Mouse (Mus musculus): ENCODE measurements around the gene Gm20696.

Gm20696 gene

DNA sequence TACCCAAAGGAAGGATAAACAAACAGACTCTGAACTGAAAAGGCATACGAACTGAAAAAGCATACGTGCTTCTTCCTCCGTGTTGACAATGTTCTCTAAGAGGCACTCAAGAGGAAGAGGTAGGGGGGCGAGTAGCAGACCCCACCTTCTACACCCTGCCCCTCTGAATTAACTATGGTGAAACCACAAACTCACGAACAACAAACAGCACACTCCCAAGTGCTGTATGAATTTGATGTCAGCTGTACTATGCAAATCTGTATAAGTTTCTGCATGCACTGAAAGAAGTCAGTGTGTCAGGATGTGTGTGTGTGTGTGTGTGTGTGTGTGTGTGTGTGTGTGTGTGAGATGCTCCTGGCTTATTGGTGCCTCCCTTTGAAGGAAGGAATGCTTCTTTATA, 271.8 kb downstream of the Gm20696 start:
- no peak for ATAC-seq (ENCODE audit: low TSS enrichment)

DNA sequence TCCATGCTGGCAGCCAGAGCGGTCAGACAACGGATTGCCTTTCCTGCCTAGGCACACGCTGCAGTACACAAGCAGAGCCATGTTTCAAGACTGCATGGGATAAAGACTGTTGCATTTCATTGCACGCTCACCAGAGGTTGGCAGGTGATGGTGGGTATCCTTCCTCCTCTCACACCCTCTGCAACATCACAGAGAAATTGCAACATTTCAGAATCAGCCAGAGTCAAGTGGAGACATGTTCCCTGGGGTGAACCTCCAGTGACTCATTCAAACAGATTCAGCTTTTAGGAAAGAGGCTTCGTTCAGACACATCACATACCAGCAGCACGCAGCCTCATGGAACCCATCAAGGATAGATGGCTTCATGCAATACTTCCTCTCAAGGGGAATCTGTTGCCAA, 274.1 kb downstream of the Gm20696 start:
- no peak for ATAC-seq (ENCODE audit: low TSS enrichment)

DNA sequence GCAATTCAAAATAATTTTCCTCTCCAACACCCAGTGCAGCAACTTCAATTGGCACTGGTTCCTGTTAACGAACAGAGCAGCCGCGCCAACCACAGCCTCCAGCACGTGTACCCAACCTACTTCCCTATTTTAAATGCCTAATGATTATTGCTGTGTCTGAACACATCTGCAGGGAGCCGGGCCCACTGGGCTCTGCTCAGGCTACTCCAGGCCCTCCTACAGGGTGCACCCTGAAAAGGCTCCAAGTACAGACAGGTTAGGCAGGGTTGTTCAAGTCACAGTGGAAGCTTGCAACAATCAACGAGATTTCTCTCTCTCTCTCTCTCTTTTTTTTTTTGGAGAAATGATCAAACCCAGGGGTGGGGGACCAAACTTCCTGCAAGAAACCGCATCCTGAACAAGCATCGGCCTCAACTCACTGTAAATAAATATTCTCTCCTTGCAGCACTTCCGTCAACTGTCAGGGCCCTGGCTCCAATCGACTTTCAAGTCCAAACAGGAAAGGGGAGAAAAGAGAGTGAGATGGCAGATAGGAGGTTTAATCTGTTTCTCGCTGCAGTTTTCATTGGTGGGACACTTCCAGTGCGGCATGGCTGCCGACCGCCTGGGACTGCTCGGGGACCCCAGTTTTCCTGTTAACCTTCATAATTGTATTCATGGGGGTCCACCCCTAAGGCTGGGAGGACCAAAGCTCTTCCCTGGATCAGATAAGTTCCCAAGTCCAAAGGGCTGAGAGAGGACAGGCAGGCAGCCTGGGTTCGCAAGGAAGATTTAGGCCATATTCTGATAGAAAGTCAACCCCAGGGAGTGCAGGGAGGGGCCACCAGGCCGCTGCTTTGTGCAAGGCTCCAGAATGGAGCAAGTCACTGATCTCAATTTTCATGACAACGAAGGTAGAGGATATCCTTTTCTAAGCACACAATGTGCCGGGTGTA, 277.6 kb downstream of the Gm20696 start:
- ATAC-seq (ENCODE audit: low TSS enrichment) = peak; percentile 14; the same call in 1 of the 2 replicates

DNA sequence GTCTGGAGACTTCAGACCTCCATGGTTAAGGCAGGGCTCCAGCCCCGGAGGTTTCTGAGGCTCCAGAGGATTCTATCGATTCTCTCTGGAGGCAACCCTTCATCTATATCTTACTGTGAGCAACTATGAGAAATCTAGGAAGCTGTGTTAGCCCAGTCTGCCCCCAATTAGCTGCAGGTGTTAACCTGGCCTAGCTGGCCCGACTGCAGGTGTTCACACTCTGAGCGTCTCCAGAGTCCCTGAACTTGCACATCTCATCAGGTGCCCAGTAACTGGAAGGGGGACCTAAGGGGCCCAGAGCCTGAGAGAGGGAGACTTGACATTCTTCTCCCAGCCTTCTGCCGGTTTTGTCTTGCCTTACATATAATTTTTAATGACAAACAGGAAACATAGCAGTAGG, 278.6 kb downstream of the Gm20696 start:
- ATAC-seq (ENCODE audit: low TSS enrichment) = no peak

DNA sequence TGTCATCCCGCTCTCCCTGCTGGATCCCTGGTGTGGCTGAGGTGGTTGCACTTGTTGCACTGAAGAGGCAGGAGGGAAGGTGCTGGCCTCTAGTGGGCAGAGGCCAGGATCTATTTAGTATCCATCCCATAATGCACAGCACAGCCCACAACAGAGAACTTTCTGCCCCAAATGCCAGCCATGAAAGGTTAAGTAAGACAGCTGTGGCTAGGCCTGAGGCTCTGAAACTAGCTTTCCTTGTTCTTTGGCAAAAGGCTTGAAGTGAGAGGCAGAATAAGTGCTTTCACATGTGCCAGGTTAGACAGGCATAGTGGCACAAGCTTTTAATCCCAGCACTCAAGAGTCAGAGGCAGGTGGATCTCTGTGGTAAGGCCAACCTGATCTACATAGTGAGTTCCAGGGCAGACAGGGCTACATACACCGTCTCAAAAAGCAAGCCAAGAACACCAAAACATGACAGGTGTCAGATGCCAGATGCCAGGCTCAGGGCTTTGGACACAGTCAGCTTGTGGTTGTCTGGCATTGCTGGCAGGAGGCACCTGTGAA, 281.5 kb downstream of the Gm20696 start:
- 0 out of 2 replicates have a peak, but pooled peaks have one; percentile 8 for ATAC-seq (ENCODE audit: low TSS enrichment)

DNA sequence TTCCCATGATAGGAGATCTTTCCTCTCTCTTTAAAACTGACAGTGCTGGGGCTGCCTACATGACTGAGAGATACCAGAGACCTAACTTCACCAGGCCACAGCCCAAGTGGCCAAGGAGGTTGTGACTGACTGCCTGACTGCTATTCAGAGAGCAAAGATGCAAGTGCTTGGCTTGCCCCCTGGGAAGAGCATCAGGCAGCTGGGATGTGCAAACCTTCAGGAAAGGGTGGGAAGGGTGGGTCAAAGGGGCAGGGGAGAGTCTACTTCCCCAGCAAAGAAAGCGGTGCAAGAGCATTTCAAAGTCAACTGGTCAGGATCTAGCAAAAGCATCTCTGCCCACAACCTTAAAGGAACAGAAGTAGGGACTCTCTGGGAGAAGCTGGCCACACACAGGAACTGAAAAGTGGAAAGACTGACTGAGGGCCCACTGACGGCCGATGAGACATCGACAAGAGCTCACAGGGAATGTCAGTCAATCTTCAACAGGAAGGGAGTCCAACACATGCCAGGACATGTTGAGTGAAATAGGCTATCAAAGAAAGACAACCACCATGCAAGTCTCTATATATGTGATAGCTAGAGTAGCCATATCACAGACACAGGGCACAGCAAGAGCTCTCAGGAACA, 282.6 kb downstream of the Gm20696 start:
- ATAC-seq (ENCODE audit: low TSS enrichment) = no peak; the same call in 1 of the 2 replicates

DNA sequence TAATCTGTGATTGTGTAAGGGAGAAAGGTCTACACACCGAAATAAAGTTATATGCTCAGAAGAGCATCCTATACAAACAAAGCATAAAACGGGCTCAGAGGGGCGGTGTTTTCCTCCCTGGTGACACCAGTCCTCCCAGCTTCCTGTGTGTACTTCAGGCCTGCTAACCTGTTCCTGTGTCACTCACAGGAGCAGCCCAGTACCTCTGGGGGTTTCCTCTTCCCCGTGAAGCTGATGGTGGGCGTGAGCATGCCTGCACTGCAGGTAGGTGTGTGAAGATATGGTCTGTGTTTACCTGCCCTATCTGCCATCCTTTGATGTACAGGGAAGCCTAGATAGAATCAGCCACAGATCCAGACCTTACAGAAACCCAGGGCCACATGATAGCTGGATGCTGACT, 286.5 kb downstream of the Gm20696 start:
- ATAC-seq (ENCODE audit: low TSS enrichment) = no peak

DNA sequence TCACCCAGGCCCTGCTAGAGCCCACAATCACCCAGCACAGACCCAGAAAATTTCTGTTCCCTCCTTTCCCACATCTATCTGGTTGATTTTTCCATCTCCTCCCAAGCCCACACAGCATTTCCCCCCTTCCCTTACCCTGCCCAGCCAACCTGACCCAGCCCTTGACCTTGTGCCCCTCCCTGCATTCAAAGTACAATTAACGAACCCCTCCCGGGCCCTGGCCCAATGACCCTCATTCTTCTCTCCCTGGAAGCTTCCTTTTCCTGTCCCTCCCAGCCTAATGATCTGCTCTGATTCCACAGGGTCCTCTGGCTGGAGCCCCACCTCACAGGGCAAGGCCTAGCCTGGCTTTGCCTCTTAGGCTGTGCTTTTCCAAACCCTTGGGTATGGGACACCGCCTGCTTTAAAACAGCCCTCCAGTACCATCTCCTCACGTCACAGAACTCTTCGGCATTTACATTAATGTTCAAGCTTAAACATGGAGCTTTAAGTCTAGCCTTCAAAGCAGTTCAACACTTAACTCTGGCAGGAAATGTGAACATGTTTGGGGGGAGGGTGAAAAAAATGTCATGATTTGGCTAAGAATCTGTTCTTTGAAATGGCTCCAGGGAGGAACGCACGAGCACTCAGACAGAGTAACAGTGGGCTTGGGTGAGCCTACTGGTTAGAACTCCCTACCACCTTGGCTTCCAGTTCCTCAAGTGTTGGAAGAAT, 287.4 kb downstream of the Gm20696 start:
- no peak for ATAC-seq (ENCODE audit: low TSS enrichment)

DNA sequence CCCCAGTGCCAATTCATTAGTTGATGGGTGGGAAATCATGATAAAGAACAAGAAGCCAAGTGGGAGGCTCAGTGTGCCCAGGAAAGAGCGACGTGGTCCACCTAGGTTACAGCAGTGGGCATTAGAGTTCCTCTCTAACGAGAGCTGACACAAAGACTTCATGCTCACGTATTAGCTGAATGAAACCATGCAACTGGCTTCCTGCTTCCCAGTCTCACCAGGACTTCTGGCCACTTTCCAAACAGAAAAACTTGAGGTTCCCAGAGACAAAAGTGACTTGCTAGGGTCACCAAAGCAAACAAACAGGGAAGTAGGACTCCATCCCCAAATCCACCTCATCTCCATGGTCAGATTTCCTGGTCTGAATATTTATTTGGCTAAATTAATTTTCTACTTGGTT, 288.9 kb downstream of the Gm20696 start:
- no peak for ATAC-seq (ENCODE audit: low TSS enrichment)

DNA sequence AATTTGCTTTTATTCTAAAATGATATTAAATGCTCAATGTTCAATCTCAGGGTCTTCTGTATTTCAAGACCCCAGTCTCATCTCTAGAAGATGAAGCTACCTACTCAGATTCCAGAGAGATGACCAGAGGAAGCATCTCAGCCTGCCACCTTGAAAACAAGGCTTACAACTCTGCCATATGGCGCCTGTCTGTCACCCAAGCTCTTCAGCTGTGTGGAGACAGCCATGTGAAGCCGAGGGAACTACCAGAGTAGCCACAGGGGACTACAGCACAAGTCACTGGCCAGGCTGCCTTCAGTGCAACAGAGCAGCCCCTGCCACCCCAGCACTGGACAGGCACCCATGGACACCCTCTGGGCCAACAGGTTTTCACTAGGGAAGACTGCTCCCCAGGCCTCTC, 289.5 kb downstream of the Gm20696 start:
- no peak for ATAC-seq (ENCODE audit: low TSS enrichment)

DNA sequence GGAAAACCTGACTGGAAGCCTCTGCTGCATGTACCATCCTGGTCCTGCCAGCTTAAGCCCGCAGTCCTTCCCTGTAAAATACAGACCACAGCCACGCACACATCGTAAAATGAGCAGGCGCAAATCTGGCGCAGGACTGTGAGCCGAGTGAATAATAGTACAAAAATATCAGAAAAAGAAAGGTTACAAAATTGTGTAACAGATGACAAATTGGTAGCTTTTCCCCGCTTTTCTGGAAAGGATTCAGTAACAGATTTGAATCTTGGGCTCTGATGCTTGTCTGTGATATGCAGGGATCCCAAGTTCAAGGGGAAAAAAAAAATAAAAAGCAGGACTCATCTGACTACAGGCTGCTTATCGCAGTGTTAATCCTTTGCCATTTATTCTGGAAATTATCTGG, 289.9 kb downstream of the Gm20696 start:
- ATAC-seq (ENCODE audit: low TSS enrichment) = 0 out of 2 replicates have a peak, but pooled peaks have one; percentile 1

DNA sequence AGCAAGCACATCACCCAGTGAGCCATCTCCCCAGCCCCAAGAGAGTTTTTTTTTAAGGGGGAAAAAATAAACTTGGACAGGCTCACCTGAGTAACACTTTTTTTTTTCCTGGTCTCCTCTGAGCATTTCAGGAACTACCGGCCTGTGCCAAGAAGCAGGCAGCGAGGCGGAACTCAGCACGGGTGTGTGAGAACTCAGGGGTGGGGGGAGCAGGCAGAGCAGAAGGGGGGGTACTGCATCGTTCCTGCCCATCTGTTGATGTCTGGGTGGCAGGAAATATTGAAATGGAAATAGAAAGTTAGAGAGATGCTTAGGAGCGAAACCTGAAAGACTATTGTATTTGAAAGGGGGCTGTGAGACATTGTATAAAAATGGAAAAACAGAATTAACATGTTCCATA, 290.7 kb downstream of the Gm20696 start:
- peak; percentile 53 for ATAC-seq (ENCODE audit: low TSS enrichment)

DNA sequence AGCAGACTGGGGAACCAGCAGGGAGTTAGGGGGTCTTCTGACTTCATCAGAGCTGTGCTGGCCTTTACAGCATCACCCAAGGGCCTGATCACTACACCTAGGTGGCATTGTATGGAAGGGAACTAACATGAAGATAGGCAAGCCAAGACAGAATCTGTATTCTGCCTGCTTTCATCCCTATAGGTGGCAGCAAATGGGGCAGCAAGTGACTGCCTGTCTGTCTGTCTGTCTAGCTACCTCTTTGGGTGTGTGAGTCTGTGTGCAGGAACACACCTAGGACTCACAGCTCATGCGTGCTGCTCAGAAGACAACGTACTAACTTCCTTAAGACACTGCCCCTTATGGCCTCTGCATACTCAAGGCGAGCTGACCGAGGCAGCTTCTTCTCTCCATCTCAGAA, 291.2 kb downstream of the Gm20696 start:
- ATAC-seq (ENCODE audit: low TSS enrichment) = no peak

DNA sequence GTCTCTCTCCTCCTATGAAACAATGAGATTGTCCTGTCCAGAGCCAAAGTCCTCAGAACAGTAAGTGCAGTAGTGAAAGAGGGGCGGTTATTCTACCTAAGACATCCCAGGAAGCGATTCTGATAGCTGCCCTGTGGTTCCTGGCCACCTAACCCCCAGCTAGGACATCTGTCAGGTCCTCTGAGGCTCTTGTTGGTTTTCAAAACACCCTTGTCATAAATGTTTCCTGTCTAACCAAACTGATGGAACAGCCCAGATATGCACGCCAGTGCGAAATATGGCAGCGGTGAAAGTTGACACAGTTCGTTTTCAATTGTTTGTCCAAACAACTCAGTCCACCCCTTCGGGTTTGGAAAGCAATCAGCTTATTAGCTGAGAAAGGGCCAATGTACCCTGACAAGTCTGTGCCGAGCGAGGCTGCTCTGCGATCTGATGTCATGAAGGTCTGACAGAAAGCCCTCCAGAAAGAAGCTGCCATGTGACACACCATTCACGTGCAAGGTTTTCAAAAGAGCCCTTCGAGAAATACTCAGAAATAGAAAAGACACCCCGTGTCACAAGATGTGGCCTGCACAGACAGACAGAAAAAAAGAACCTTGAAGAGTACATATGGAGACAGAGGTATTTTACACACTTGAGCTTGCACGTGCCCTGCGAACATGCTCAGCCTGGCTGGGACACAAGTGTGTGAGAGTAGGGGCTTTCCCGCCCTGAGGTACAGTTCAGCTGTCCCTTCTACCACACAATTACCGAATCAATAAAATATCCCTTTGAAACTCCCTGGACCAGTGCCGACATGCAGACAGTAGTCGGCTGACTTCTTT, 291.9 kb downstream of the Gm20696 start:
- no peak for ATAC-seq (ENCODE audit: low TSS enrichment)

DNA sequence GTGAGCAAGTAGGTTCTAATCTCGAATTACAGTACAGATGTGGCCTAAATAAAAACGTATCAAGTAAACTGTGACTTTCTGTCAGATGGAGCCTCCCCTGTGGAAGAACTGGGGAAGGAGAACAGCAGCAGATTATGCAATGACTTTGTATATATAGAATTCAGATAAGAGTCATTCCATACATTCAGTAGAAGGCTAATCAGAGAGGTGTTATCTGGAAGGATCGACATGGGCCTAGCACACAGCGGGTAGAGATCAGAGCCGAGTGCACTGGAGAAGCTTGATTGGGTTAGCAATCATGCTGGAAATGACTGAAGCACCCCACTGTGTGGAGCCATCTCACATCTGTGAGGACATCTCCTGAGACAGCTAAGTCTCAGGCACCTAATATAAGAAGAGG, 294.2 kb downstream of the Gm20696 start:
- peak; percentile 64 for ATAC-seq (ENCODE audit: low TSS enrichment)

DNA sequence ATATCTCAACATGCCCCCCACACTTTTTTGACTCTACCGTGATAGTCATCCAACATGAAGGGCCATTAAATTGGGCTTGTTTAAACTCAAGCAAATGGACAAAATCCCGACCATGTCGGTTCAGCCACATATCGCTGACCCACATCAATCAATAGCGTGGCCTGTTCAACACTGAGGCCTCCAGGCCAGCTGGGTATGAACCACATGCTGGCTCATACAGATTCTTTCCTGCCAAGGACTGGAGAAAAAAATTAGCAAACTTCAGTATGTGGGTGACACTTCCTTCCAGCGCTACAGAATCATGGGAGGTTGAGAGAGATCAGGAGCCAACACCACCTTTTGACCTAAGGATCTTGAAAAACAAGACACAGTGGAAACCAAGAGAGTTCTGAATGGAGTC, 294.6 kb downstream of the Gm20696 start:
- 0 out of 2 replicates have a peak, but pooled peaks have one; percentile 4 for ATAC-seq (ENCODE audit: low TSS enrichment)

DNA sequence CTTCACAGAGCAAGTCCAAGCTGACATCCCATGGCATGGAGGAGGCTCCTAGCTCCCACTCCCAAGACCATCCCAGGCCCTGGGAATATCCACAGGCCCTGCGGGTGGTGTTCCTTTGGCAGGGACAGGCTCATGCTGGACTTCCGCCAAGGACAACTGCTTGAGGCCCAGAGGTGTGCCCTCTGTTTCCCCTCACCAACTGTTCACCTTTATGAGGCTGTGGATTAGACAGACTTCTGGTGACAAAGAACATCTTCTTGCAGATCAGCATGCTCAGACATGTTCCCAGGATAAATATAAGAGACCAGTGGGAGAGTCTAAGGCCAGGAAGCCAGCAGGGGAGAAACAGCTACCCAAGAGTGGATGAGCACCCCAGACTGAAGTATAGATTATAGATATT, 296.7 kb downstream of the Gm20696 start:
- no peak for ATAC-seq (ENCODE audit: low TSS enrichment)

DNA sequence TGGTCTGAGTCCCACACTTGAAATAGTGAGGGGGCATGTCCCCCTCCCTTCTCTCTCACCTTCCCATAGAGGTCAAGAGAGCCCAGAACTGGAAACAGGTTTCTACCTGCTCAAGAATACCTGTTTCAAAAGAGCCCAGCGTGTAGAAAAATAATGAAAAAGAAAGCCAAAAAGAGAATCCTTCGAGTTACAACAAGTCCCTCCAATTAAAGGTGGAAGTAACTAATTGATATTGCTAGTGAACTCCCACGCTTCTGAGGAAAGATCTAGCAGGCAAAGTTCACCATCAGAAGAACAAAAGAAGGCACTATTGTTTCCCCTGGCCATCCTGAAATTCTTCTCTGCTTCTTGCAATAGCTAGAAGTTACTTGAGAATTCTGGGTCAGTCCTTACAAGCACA, 297.4 kb downstream of the Gm20696 start:
- no peak for ATAC-seq (ENCODE audit: low TSS enrichment)

DNA sequence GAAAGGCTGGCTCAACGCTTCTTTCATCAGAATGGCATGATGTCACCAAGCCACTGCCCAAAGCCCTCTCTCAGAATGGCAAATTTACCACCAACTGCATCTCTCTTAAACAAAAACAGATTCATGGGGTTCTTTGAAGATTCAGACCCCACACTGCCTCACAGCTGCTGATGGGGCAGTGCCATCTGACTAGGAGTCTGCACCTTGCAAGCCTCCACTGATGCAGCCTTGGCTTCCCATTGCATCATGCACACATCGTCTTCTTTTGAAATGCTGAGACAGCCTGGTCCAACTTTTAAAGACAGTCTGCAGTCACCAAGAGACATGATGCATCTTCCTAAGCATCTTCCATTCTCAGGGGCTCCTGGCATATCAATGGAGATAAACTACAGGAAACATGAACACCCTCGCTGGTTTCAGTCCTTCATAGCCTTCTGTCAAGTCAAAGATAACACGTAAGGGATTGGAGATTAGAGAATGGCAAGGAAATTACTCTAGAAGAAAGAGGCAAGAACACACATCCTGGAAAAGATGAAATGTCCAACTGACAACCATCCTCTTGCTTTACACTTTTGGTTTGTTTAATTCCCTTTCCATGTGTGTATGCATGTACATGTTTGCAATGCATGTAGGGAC, 298.4 kb downstream of the Gm20696 start:
- no peak for ATAC-seq (ENCODE audit: low TSS enrichment)

DNA sequence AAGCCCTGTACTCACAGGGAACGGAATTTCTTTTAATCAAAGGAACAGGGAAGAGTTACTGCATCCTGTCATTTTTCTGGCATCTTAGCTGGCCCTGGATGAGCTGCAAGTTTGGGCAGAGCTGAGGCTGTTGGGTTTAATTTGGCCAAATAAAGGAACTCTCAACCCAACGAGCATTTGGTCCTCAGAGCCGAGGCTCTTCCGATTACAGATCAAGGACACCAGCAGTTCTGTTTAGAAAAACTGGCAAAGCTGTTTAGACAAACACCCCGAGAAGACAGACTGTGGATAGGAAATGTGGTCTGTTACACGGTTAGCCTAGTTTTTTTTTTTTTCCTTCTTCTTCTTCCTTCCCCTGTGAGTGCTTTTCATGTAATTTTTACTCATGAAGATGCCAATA, 302.1 kb downstream of the Gm20696 start:
- no peak for ATAC-seq (ENCODE audit: low TSS enrichment)

DNA sequence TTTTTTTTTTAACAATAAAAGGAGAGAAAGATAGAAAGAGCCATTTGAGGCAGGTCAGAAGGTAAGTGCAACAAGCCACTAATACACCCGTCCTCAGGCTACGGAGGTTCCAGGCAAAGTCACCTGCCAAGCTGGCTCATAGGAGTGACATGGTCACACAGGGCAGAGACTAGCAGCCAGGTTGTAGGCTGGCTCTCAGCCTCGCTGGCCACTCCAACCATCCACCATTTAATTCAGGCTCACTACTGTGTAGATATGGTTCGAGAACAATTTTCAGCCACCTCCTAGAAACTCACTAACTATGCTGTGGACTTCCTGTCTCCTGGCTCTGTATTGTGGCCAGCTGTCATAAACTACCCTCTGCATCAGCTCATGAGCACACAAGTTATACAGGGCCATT, 306.0 kb downstream of the Gm20696 start:
- ATAC-seq (ENCODE audit: low TSS enrichment) = no peak
